Mouse (Mus musculus): ENCODE measurements around the gene Ptbp1.

- no peak for TF ChIP-seq CTCF (IDR thresholded peaks at IDR 0.05; ENCODE audit: low read depth)
- TF ChIP-seq EP300 (IDR thresholded peaks at IDR 0.05; ENCODE audit: low read depth): no peak
These were observed 42.1 kb downstream of the Ptbp1 start for GRCm38 (mm10) chr10:79896306-79896705.

Data from liver, embryonic 14.5 days (tissue).